Mouse (Mus musculus): ENCODE results near the gene Gm10320. TPM values are rescaled to one million over a fixed set of nuclear protein-coding genes. Genes with fewer than 3 reads are reported as not detected.

Gene Gm10320
- polyA plus RNA-seq, 1 experiment = 1.8 TPM

- Histone ChIP-seq H3K36me3 (ENCODE audit: control insufficient read depth, insufficient read depth) (no peaks in the 10 kb centered on the region), H3K4me3 (no peak overlapping the region), H3K4me2 (ENCODE audit: low read depth) (no peak overlapping the region), H3K27me3 (ENCODE audit: control insufficient read depth, insufficient read depth, insufficient read length) (no peaks in the 10 kb centered on the region), H3K79me2 (ENCODE audit: control insufficient read depth, insufficient read depth) (no peaks in the 10 kb centered on the region), H3ac (ENCODE audit: control insufficient read depth, insufficient read length) (no peak overlapping the region)
- TF ChIP-seq TCF3 (IDR thresholded peaks at IDR 0.05; ENCODE audit: insufficient read length, low read depth) (no peak), E2F4 (IDR thresholded peaks at IDR 0.05; ENCODE audit: insufficient read depth) (no peak), MYOD1 (IDR thresholded peaks at IDR 0.05; ENCODE audit: control insufficient read depth in 1 of 3, insufficient read length in 2 of 3, low read depth in 2 of 3) (no peak), POLR2A (IDR thresholded peaks at IDR 0.05; ENCODE audit: insufficient read length, low read depth) (no peak), MYOG (IDR thresholded peaks at IDR 0.05; ENCODE audit: control insufficient read depth in 1 of 3, insufficient read depth in 1 of 3, insufficient read length in 2 of 3, low read depth in 2 of 3) (no peak), USF1 (IDR thresholded peaks at IDR 0.05; ENCODE audit: low read depth) (no peak), SRF (IDR thresholded peaks at IDR 0.05; ENCODE audit: control insufficient read depth, insufficient read length, low read depth) (no peak)
Observed at GRCm38 (mm10) chr13:98517666-98518065, 25.9 kb upstream of the Gm10320 start.

- Histone ChIP-seq H3ac (ENCODE audit: control insufficient read depth, insufficient read length) (no peak overlapping the region), H3K27me3 (ENCODE audit: control insufficient read depth, insufficient read depth, insufficient read length) (no peaks in the 10 kb centered on the region), H3K36me3 (ENCODE audit: control insufficient read depth, insufficient read depth) (no peaks in the 10 kb centered on the region), H3K4me2 (ENCODE audit: low read depth) (no peak overlapping the region), H3K79me2 (ENCODE audit: control insufficient read depth, insufficient read depth) (no peaks in the 10 kb centered on the region), H3K4me3 (no peak overlapping the region)
- TF ChIP-seq USF1 (IDR thresholded peaks at IDR 0.05; ENCODE audit: low read depth) (no peak), CEBPB (IDR thresholded peaks at IDR 0.05; ENCODE audit: insufficient read depth, poor library complexity, severe bottlenecking) (no peak), TCF3 (IDR thresholded peaks at IDR 0.05; ENCODE audit: insufficient read length, low read depth) (no peak), TCF12 (IDR thresholded peaks at IDR 0.05; ENCODE audit: insufficient read depth, poor library complexity, severe bottlenecking) (no peak), MAX (IDR thresholded peaks at IDR 0.05; ENCODE audit: low read depth) (no peak), MYOG (IDR thresholded peaks at IDR 0.05; ENCODE audit: control insufficient read depth in 1 of 3, insufficient read depth in 1 of 3, insufficient read length in 2 of 3, low read depth in 2 of 3) (no peak), SRF (IDR thresholded peaks at IDR 0.05; ENCODE audit: control insufficient read depth, insufficient read length, low read depth) (no peak), MYOD1 (IDR thresholded peaks at IDR 0.05; ENCODE audit: control insufficient read depth in 1 of 3, insufficient read length in 2 of 3, low read depth in 2 of 3) (no peak), E2F4 (IDR thresholded peaks at IDR 0.05; ENCODE audit: insufficient read depth) (no peak), REST (IDR thresholded peaks at IDR 0.05; ENCODE audit: insufficient read depth, insufficient read length) (no peak), POLR2AphosphoS2 (IDR thresholded peaks at IDR 0.05; ENCODE audit: insufficient read length, low read depth) (no peak), POLR2A (IDR thresholded peaks at IDR 0.05; ENCODE audit: insufficient read length, low read depth) (no peak)
Observed at GRCm38 (mm10) chr13:98516985-98517384, 25.2 kb upstream of the Gm10320 start.

- H3K4me2 ChIP-seq (ENCODE audit: low read depth) = no peak overlapping the region
- TF ChIP-seq MYOD1 (IDR thresholded peaks at IDR 0.05; ENCODE audit: control insufficient read depth in 1 of 3, insufficient read length in 2 of 3, low read depth in 2 of 3) (no peak), SRF (IDR thresholded peaks at IDR 0.05; ENCODE audit: control insufficient read depth, insufficient read length, low read depth) (no peak), CEBPB (IDR thresholded peaks at IDR 0.05; ENCODE audit: insufficient read depth, poor library complexity, severe bottlenecking) (no peak), MYOG (IDR thresholded peaks at IDR 0.05; ENCODE audit: control insufficient read depth in 1 of 3, insufficient read depth in 1 of 3, insufficient read length in 2 of 3, low read depth in 2 of 3) (no peak), E2F4 (IDR thresholded peaks at IDR 0.05; ENCODE audit: insufficient read depth) (no peak), POLR2AphosphoS2 (IDR thresholded peaks at IDR 0.05; ENCODE audit: insufficient read length, low read depth) (no peak), POLR2A (IDR thresholded peaks at IDR 0.05; ENCODE audit: insufficient read length, low read depth) (no peak), REST (IDR thresholded peaks at IDR 0.05; ENCODE audit: insufficient read depth, insufficient read length) (no peak), TCF3 (IDR thresholded peaks at IDR 0.05; ENCODE audit: insufficient read length, low read depth) (no peak), TCF12 (IDR thresholded peaks at IDR 0.05; ENCODE audit: insufficient read depth, poor library complexity, severe bottlenecking) (no peak), USF1 (IDR thresholded peaks at IDR 0.05; ENCODE audit: low read depth) (no peak), MAX (IDR thresholded peaks at IDR 0.05; ENCODE audit: low read depth) (no peak)
- H3K4me3 ChIP-seq = no peak overlapping the region
- no peak overlapping the region for H3ac ChIP-seq (ENCODE audit: control insufficient read depth, insufficient read length)
- H3K36me3 ChIP-seq (ENCODE audit: control insufficient read depth, insufficient read depth) = no peaks in the 10 kb centered on the region
- peaks cover 7% of the 10 kb centered on the region for H3K27me3 ChIP-seq (ENCODE audit: control insufficient read depth, insufficient read depth, insufficient read length)
- H3K79me2 ChIP-seq (ENCODE audit: control insufficient read depth, insufficient read depth) = no peaks in the 10 kb centered on the region
Observed at GRCm38 (mm10) chr13:98512066-98512465, 20.3 kb upstream of the Gm10320 start.

- no peak overlapping the region for H3ac ChIP-seq (ENCODE audit: control insufficient read depth, insufficient read length)
- H3K36me3 ChIP-seq (ENCODE audit: control insufficient read depth, insufficient read depth) = no peaks in the 10 kb centered on the region
- H3K79me2 ChIP-seq (ENCODE audit: control insufficient read depth, insufficient read depth) = no peaks in the 10 kb centered on the region
- H3K4me3 ChIP-seq = no peak overlapping the region
- H3K27me3 ChIP-seq (ENCODE audit: control insufficient read depth, insufficient read depth, insufficient read length) = peaks cover 24% of the 10 kb centered on the region
- no peak for TF ChIP-seq SRF (IDR thresholded peaks at IDR 0.05; ENCODE audit: control insufficient read depth, insufficient read length, low read depth)
- no peak for TF ChIP-seq USF1 (IDR thresholded peaks at IDR 0.05; ENCODE audit: low read depth)
- TF ChIP-seq TCF3 (IDR thresholded peaks at IDR 0.05; ENCODE audit: insufficient read length, low read depth) = no peak
- TF ChIP-seq POLR2AphosphoS2 (IDR thresholded peaks at IDR 0.05; ENCODE audit: insufficient read length, low read depth) = no peak
- no peak for TF ChIP-seq POLR2A (IDR thresholded peaks at IDR 0.05; ENCODE audit: insufficient read length, low read depth)
- no peak for TF ChIP-seq TCF12 (IDR thresholded peaks at IDR 0.05; ENCODE audit: insufficient read depth, poor library complexity, severe bottlenecking)
- TF ChIP-seq MYOD1 (IDR thresholded peaks at IDR 0.05; ENCODE audit: control insufficient read depth in 1 of 3, insufficient read length in 2 of 3, low read depth in 2 of 3) = no peak
- TF ChIP-seq E2F4 (IDR thresholded peaks at IDR 0.05; ENCODE audit: insufficient read depth) = no peak
- no peak for TF ChIP-seq MYOG (IDR thresholded peaks at IDR 0.05; ENCODE audit: control insufficient read depth in 1 of 3, insufficient read depth in 1 of 3, insufficient read length in 2 of 3, low read depth in 2 of 3)
- no peak for TF ChIP-seq CEBPB (IDR thresholded peaks at IDR 0.05; ENCODE audit: insufficient read depth, poor library complexity, severe bottlenecking)
- TF ChIP-seq REST (IDR thresholded peaks at IDR 0.05; ENCODE audit: insufficient read depth, insufficient read length) = no peak
- no peak for TF ChIP-seq MAX (IDR thresholded peaks at IDR 0.05; ENCODE audit: low read depth)
- no peak overlapping the region for H3K4me2 ChIP-seq (ENCODE audit: low read depth)
Observed at GRCm38 (mm10) chr13:98507656-98508055, 15.9 kb upstream of the Gm10320 start.
